Mouse (Mus musculus): ENCODE data around the gene Col18a1.

DNA sequence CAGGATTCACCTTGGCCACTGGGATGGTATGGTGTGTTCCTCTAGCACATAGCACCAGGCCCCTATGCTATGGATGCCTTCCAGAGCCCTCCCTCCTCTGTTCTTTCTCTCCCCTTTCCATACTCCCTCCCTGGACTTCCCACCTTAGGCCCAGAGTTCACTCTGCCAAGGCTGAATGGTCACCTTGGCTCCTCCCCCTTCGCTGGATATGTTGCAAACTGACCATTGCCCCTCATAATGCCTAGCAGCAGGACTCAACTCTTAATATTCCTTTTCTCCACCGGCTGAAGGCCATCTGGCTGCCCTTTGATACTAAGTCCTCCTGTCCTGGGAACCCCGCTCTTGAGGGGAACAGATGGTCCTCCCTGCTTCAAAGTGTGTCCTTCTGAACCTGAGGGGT lies 139.4 kb downstream of the Col18a1 start:
- no peak for TF ChIP-seq CTCF (IDR thresholded peaks at IDR 0.05; ENCODE audit: borderline replicate concordance, extremely low read depth, insufficient read depth, insufficient read length)
- TF ChIP-seq POLR2A (IDR thresholded peaks at IDR 0.05; ENCODE audit: borderline replicate concordance, extremely low read depth, insufficient read depth, insufficient read length, poor library complexity, severe bottlenecking) = no peak
